Mouse (Mus musculus) forebrain, embryonic 16.5 days (tissue): ENCODE data around the gene Hipk3. TPM values are rescaled to one million over a fixed set of nuclear protein-coding genes. Genes with fewer than 3 reads are reported as not detected.

ENCODE experiments used
- ATAC-seq: fragments of 200-750 bp; cut with Nextera tagmentation; 2 replicates; pipeline ENCODE4 v1.8.0; 2017; ENCODE audit warnings: mild to moderate bottlenecking, moderate library complexity
- H3K27ac ChIP-seq: fragments of 300-500 bp; sonication (generic); 2 replicates; pipeline ENCODE4 v1.5.1; 2014; ENCODE audit warnings: low read length, control low read depth
- H3K27me3 ChIP-seq: fragments of 300-500 bp; sonication (generic); replicated peaks from 2 replicates; pipeline ENCODE4 v1.6.1; 2014; ENCODE audit warnings: low read length; ENCODE audit not compliant: control insufficient read depth, insufficient read depth
- H3K36me3 ChIP-seq: fragments of 300-500 bp; sonication (generic); 2 replicates; pipeline ENCODE4 v1.6.1; 2014; ENCODE audit not compliant: control insufficient read depth, insufficient read depth
- H3K4me1 ChIP-seq: fragments of 300-500 bp; sonication (generic); replicated peaks from 2 replicates; pipeline ENCODE4 v1.6.1; 2014; ENCODE audit warnings: low read length; ENCODE audit not compliant: control insufficient read depth, insufficient read depth
- H3K4me2 ChIP-seq: fragments of 300-500 bp; sonication (generic); 2 replicates; pipeline ENCODE4 v1.6.1; 2014; ENCODE audit warnings: mild to moderate bottlenecking, low read length, control low read depth
- H3K4me3 ChIP-seq: fragments of 300-500 bp; sonication (generic); replicated peaks from 2 replicates; pipeline ENCODE4 v1.5.1; 2014; ENCODE audit warnings: mild to moderate bottlenecking, low read length, control low read depth
- H3K9ac ChIP-seq: fragments of 300-500 bp; sonication (generic); replicated peaks from 2 replicates; pipeline ENCODE4 v1.6.1; 2014; ENCODE audit warnings: low read depth, low read length, control low read depth
- H3K9me3 ChIP-seq: fragments of 300-500 bp; sonication (generic); 2 replicates; pipeline ENCODE4 v1.6.1; 2016; ENCODE audit warnings: low read length; ENCODE audit not compliant: control insufficient read depth
- whole genome bisulfite sequencing: fragments of 180-500 bp; shearing (Covaris S2); extraction: QIAGEN DNeasy Blood & Tissue Kit; methylation state at CpG from one replicate; pipeline ENCODE4 v1.1.7; 2014; 5-methylcytosine and 5-hydroxymethylcytosine counted together
- polyA plus RNA-seq: library from polyadenylated mRNA; unstranded; fragments of >200 nt; fragmentation: Nextera tagmentation; extraction: Ambion mirVana; gene quantifications from 2 replicates; pipeline ENCODE4 v1.2.1, GENCODE M21; 2015

Hipk3 gene
- polyA plus RNA-seq, 1 experiment from 2014 or later: 6.9 TPM

DNA sequence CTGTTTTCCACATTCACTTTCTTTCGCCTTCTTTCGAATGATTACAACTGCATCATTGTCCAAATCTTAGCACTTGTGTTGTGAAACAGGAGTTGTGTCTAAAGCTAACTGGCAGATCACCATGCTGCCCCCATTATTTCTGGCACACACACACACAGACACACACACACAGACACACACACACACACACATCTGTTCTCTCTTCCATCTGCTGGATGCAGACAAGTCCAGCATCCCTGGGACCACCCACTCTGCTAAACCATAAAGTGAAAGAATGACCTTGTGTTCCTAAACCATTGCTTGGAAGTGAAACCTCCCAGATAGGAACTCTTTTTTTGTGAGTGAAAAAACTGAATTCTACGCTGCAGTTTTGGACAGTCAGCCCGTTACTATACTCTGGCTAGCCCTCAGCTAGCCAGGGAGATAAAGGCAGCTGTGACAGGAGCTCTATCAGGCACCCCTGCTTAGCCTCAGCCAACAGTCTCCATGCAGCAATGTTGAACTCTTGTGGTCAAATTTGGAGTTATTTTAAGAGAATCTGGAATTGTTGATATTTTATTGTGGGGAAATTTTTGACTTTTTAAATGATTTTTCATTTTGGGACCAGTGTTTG, 101.4 kb downstream of the Hipk3 start:
- ATAC-seq: no peak
- H3K9ac ChIP-seq: no peak overlapping the region
- WGBS: 64% methylated on average over 4 of the region's 4 CpGs
- no peak overlapping the region for H3K27ac ChIP-seq
- H3K4me2 ChIP-seq: no peak overlapping the region
- no peak overlapping the region for H3K4me3 ChIP-seq
- H3K4me1 ChIP-seq: 0 out of 2 replicates have a peak, but pooled peaks cover 4% of the 10 kb centered on the region
- H3K27me3 ChIP-seq: no peaks in the 10 kb centered on the region
- H3K36me3 ChIP-seq: no peaks in the 10 kb centered on the region
- H3K9me3 ChIP-seq: no peaks in the 10 kb centered on the region

GRCm38 (mm10) chr2:104389231-104389630, 105.0 kb downstream of the Hipk3 start:
- Histone ChIP-seq H3K27ac (no peak overlapping the region), H3K4me1 (0 out of 2 replicates have a peak, but pooled peaks cover 4% of the 10 kb centered on the region), H3K4me3 (no peak overlapping the region), H3K9me3 (no peaks in the 10 kb centered on the region), H3K9ac (no peak overlapping the region), H3K36me3 (no peaks in the 10 kb centered on the region), H3K27me3 (no peaks in the 10 kb centered on the region), H3K4me2 (no peak overlapping the region)
- 97% methylated on average over 11 of the region's 11 CpGs for WGBS
- no peak for ATAC-seq

GRCm38 (mm10) chr2:104385941-104386340, 108.3 kb downstream of the Hipk3 start:
- no peaks in the 10 kb centered on the region for H3K9me3 ChIP-seq
- no peaks in the 10 kb centered on the region for H3K36me3 ChIP-seq
- no peak overlapping the region for H3K9ac ChIP-seq
- H3K4me1 ChIP-seq: no peaks in the 10 kb centered on the region
- no peak overlapping the region for H3K4me3 ChIP-seq
- 87% methylated on average over 2 of the region's 2 CpGs for WGBS
- H3K27ac ChIP-seq: no peak overlapping the region
- ATAC-seq: no peak
- H3K4me2 ChIP-seq: no peak overlapping the region
- H3K27me3 ChIP-seq: no peaks in the 10 kb centered on the region

GRCm38 (mm10) chr2:104383589-104383988, 110.7 kb downstream of the Hipk3 start:
- Histone ChIP-seq H3K4me3 (no peak overlapping the region), H3K4me1 (peaks cover 8% of the 10 kb centered on the region; the same call in 1 of the 2 replicates), H3K36me3 (no peaks in the 10 kb centered on the region), H3K9ac (no peak overlapping the region), H3K27ac (no peak overlapping the region), H3K4me2 (no peak overlapping the region), H3K27me3 (no peaks in the 10 kb centered on the region), H3K9me3 (no peaks in the 10 kb centered on the region)
- ATAC-seq: no peak
- WGBS: 94% methylated on average over 4 of the region's 4 CpGs

DNA sequence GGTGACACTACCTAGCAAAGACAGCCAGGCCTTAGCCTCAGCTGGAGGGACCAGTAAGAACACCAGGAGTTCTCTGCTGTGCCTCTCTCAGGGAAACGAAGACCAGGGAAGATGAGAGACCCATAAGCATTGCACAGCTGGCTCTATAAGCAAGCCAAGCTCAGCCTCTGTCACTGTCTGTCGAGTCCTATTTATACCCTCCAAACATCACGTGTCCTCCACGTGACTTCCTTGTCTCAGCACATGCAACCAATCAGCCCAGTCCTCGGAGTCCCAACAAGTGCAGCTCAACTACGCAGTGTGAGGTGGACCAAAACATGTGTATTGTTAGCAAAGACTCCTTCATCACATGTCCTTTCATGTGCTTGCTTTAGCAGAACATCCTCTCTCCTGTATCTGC, 111.4 kb downstream of the Hipk3 start:
- Histone ChIP-seq H3K36me3 (no peaks in the 10 kb centered on the region), H3K9ac (no peak overlapping the region), H3K27me3 (no peaks in the 10 kb centered on the region), H3K4me2 (no peak overlapping the region), H3K27ac (no peak overlapping the region), H3K4me3 (no peak overlapping the region), H3K4me1 (peaks cover 8% of the 10 kb centered on the region; the same call in 1 of the 2 replicates), H3K9me3 (no peaks in the 10 kb centered on the region)
- 89% methylated on average over 6 of the region's 6 CpGs for WGBS
- no peak for ATAC-seq

GRCm38 (mm10) chr2:104379304-104379703, 114.9 kb downstream of the Hipk3 start:
- H3K4me2 ChIP-seq: no peak overlapping the region
- H3K27ac ChIP-seq: no peak overlapping the region
- H3K9ac ChIP-seq: no peak overlapping the region
- no peak overlapping the region for H3K4me3 ChIP-seq
- H3K27me3 ChIP-seq: no peaks in the 10 kb centered on the region
- 13% methylated on average over 7 of the region's 7 CpGs for WGBS
- peaks cover 8% of the 10 kb centered on the region; the same call in 1 of the 2 replicates for H3K4me1 ChIP-seq
- peak; percentile 52; the same call in 1 of the 2 replicates for ATAC-seq
- H3K9me3 ChIP-seq: no peaks in the 10 kb centered on the region
- no peaks in the 10 kb centered on the region for H3K36me3 ChIP-seq

GRCm38 (mm10) chr2:104378791-104379190, 115.5 kb downstream of the Hipk3 start:
- Histone ChIP-seq H3K36me3 (no peaks in the 10 kb centered on the region), H3K27me3 (no peaks in the 10 kb centered on the region), H3K27ac (no peak overlapping the region), H3K9me3 (no peaks in the 10 kb centered on the region), H3K4me1 (peaks cover 8% of the 10 kb centered on the region; the same call in 1 of the 2 replicates), H3K9ac (no peak overlapping the region), H3K4me3 (no peak overlapping the region), H3K4me2 (no peak overlapping the region)
- WGBS: 12% methylated on average over 3 of the region's 3 CpGs
- no peak for ATAC-seq

GRCm38 (mm10) chr2:104377990-104378389, 116.3 kb downstream of the Hipk3 start:
- Histone ChIP-seq H3K4me3 (no peak overlapping the region), H3K9ac (no peak overlapping the region), H3K27me3 (no peaks in the 10 kb centered on the region), H3K27ac (no peak overlapping the region), H3K36me3 (no peaks in the 10 kb centered on the region), H3K4me2 (no peak overlapping the region), H3K9me3 (no peaks in the 10 kb centered on the region), H3K4me1 (peaks cover 8% of the 10 kb centered on the region; the same call in 1 of the 2 replicates)
- 56% methylated on average over 2 of the region's 2 CpGs for WGBS
- ATAC-seq: no peak
